Mouse (Mus musculus) left cerebral cortex, adult 2 months (tissue): ENCODE measurements around the gene Slfn5. TPM values are rescaled to one million over a fixed set of nuclear protein-coding genes. Genes with fewer than 3 reads are reported as not detected.

Source experiments
- DNase-seq, 2 experiments: peaks; one replicate each; pipeline ENCODE4 v3.0.0; 2021 to 2022; ENCODE audit warnings: low spot score in 2 of 2, mixed read lengths in 1 of 2; ENCODE audit errors: extremely low spot score in 1 of 2
- H3K27ac ChIP-seq: fragments of 200-600 bp; 2 replicates; pipeline ENCODE4 v1.8.1; 2022
- H3K4me3 ChIP-seq: fragments of 200-600 bp; 2 replicates; pipeline ENCODE4 v1.8.1; 2022
- CTCF ChIP-seq: fragments of 200-600 bp; IDR thresholded peaks from 2 replicates; pipeline ENCODE4 v1.8.1; 2022; ENCODE audit warnings: antibody characterized with exemption, mild to moderate bottlenecking, moderate library complexity
- intact Hi-C: fragments of 180-260 bp; cut with DNase I; formaldehyde crosslinking; loops from one replicate; pipeline ENCODE4 v1.15.1; 2025
- long read RNA-seq, 2 experiments: library from polyadenylated mRNA; stranded (forward); transcript quantifications; one replicate each; pipeline ENCODE4 v2.0.0; 2021; ENCODE audit warnings: borderline mapping rate in 2 of 2
- total RNA-seq, 2 experiments: library from RNA; stranded (reverse); gene quantifications; 2 replicates each; pipeline ENCODE4 v1.2.3; 2021

Slfn5 gene
- total RNA-seq = 1 to 10 TPM; 2.7 to 5.5 TPM
- long read RNA-seq, experiment 1 = 0 reads
- long read RNA-seq, experiment 2 = 0 reads

DNA sequence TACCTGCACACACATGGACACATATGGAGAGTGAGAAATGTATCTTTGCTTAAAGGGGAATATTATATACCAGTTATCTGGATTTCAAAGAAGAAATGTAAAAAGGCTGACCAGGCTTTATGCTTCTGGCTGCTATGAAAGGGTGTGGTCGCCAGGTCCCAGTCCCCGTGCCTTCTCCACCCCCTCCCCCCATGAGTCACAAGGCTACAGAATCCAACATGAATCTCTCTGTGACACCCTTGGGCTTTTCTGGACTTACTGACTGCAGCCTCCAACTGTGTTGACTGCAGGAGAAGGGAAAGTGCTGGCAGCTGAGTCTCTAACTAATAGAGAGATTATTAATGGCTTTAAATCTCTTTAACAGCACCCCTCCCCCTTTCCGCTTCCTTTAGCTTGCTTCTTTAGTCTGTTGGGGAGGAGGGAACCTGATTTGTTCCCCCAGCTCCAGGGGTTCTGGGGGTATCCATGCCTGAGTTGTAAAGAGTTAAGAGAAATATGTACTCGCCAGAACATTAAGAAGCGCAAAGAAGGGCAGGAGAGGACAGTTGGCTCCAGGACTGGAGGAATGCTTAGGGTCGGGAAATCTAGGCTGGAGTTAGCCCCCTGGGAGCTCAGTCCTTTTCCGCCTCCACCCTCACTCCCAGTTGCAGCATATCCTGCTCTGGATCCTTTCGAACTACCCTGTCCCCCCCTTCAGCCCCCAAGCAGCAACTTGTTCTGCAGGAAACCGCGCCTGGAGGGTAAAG, at the start of gene Slfn5:
Gene Slfn5 (plus strand): TSS at position 614 of the 746 bp plus-strand sequence.
- no peak for DNase-seq
- intact Hi-C loops = no loop called here
- Histone ChIP-seq H3K4me3 (peak within 1 kb of the TSS; percentile 37), H3K27ac (peak within 1 kb of the TSS; percentile 67)
- no peak for TF ChIP-seq CTCF

DNA sequence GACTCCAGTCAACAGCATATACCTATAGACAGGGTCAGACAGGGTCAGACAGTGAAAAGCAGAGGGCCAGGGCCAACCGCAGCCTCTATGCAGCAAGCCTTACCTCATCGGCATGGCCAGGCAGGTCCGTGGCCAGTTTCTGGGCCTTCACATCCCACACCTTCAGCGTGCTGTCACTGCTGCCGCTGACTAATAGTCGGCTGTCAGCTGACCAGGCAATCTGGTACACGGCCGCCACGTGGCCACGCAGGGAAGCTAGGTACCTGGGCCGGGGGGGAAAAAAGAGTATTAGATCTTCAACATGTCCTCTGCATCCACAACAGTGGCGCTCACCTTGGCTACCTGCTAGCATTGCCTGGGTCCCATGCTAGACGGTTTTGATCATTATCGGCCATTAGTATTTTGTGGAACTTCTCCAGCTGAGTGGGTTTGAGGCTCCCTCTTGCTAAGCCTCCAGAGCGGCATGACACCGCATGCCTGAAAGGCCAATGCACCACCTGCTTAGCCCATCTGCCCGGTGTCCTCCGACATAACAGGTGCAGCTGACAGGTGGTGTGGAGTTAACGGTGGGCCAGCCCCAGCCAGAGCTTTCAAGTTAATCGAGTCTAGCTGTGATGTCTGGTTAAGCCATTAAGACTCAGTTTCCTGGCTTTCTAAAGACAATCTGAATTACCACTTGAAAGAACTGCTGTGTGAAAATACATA, 49.4 kb upstream of the Slfn5 start:
- no peak for TF ChIP-seq CTCF
- Histone ChIP-seq H3K27ac (no peak overlapping the region), H3K4me3 (no peak overlapping the region)
- no peak for DNase-seq
- intact Hi-C loops = no loop called here

DNA sequence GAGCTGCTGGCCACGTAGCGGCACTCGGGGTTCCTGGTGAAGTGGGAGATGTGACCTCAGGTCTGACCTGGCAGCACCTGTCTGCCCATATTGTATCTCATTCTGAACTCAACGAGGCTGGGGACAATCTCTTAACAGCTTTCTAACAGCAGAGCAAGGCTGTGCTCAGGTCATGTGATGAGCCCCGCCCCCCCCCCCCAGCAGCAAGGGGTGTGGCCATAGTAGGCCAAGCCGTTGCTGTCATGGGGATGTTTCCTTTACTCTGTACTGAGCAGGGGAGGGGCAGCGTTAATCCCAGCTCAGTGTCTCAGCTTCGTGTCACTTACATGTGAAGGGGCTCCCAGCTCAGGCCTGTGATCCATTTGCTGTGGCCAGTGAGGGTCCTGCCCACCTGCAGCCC, 46.2 kb upstream of the Slfn5 start:
- Histone ChIP-seq H3K4me3 (no peak overlapping the region), H3K27ac (no peak overlapping the region)
- DNase-seq = no peak
- no peak for TF ChIP-seq CTCF
- intact Hi-C loops = no loop called here

- Histone ChIP-seq H3K27ac (no peak overlapping the region), H3K4me3 (no peak overlapping the region)
- DNase-seq = no peak
- intact Hi-C loops = no loop called here
- TF ChIP-seq CTCF = no peak
Observed at GRCm38 (mm10) chr11:82905816-82906215, 45.3 kb upstream of the Slfn5 start.

GRCm38 (mm10) chr11:82907651-82908607, 43.2 kb upstream of the Slfn5 start, which contains the start of gene Nle1:
TSS of gene Nle1 (minus strand) at chr11:82908411.
- peak; percentile 92 to 96 for DNase-seq
- Histone ChIP-seq H3K27ac (peak within 1 kb of the TSS; percentile 16; the same call in 1 of the 2 replicates), H3K4me3 (peak within 1 kb of the TSS; percentile 71)
- TF ChIP-seq CTCF = peak; percentile 98
- intact Hi-C loops = no loop called here

GRCm38 (mm10) chr11:82908608-82908989, 42.5 kb upstream of the Slfn5 start:
- TF ChIP-seq CTCF = no peak
- Histone ChIP-seq H3K27ac (no peak overlapping the region), H3K4me3 (peak overlapping the region; percentile 71; the same call in 1 of the 2 replicates)
- no peak for DNase-seq
- intact Hi-C loops = no loop called here

- Histone ChIP-seq H3K4me3 (no peak within 1 kb of the TSS), H3K27ac (no peak within 1 kb of the TSS)
- TF ChIP-seq CTCF = no peak
- no peak for DNase-seq
- intact Hi-C loops = no loop called here
Observed at GRCm38 (mm10) chr11:82910250-82910649, 40.9 kb upstream of the Slfn5 start, which contains the start of gene Unc45b. TSS of gene Unc45b (plus strand) at chr11:82910550.

- TF ChIP-seq CTCF = no peak
- Histone ChIP-seq H3K4me3 (no peak overlapping the region), H3K27ac (no peak overlapping the region)
- DNase-seq = no peak
- intact Hi-C loops = no loop called here
Observed at GRCm38 (mm10) chr11:82910679-82911389, 40.3 kb upstream of the Slfn5 start.

GRCm38 (mm10) chr11:82914711-82915352, 36.3 kb upstream of the Slfn5 start:
- intact Hi-C loops = loop anchor here (1.0 to 2.0 kb wide), 3 partner anchors 44 to 348 kb away; no protein-coding TSS in a partner anchor
- TF ChIP-seq CTCF = peak; percentile 92
- no peak overlapping the region for H3K4me3 ChIP-seq
- no peak overlapping the region for H3K27ac ChIP-seq
- peak; percentile 72 to 79 for DNase-seq

DNA sequence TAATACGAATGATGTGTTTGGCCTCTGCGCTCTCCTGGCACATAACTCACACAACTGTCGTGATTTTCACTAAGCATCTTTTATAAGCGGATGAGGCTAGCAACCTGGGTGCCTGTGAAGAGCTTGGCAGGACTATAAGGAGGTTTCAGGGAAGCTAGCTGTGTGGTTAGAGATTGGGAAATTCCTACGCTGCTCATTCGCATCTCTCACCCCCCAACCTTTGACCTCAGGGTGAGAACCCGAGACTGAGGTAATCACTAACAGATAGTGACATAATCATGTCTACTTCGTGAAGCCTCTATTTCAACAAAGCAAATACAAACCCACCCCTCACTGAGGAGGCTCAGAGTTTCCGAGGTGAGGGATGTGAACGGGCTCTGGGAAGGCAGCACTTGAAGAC, 30.4 kb upstream of the Slfn5 start:
- Histone ChIP-seq H3K4me3 (no peak overlapping the region), H3K27ac (no peak overlapping the region)
- no peak for TF ChIP-seq CTCF
- no peak for DNase-seq
- intact Hi-C loops = no loop called here
